Mouse (Mus musculus) forebrain, postnatal 0 days (tissue): Measurements from ENCODE around the gene Cyb561d1. TPM values are rescaled to one million over a fixed set of nuclear protein-coding genes. Genes with fewer than 3 reads are reported as not detected.
A peak's percentile ranks its signal among the peaks of the same experiment; 100 is the strongest.

ENCODE experiments used
- ATAC-seq: fragments of 200-750 bp; cut with Nextera tagmentation; 2 replicates; pipeline ENCODE4 v1.8.0; 2017; ENCODE audit warnings: mild to moderate bottlenecking, moderate library complexity
- DNase-seq: peaks from one replicate; pipeline ENCODE4 v3.0.0-alpha.2; 2015
- H3K27ac ChIP-seq: fragments of 300-500 bp; sonication (generic); 2 replicates; pipeline ENCODE4 v1.5.1; 2014; ENCODE audit warnings: low read depth, mild to moderate bottlenecking, antibody characterized with exemption, low read length, moderate library complexity, mixed read lengths
- H3K27me3 ChIP-seq: fragments of 300-500 bp; sonication (generic); 2 replicates; pipeline ENCODE4 v1.6.1; 2014; ENCODE audit warnings: mild to moderate bottlenecking, low read length, mixed read lengths; ENCODE audit not compliant: insufficient read depth
- H3K36me3 ChIP-seq: fragments of 300-500 bp; sonication (generic); 2 replicates; pipeline ENCODE4 v1.6.1; 2014; ENCODE audit warnings: mild to moderate bottlenecking, moderate library complexity; ENCODE audit not compliant: insufficient read depth
- H3K4me1 ChIP-seq: fragments of 300-500 bp; sonication (generic); 2 replicates; pipeline ENCODE4 v1.6.1; 2014; ENCODE audit warnings: antibody characterized with exemption; ENCODE audit not compliant: insufficient read depth
- H3K4me2 ChIP-seq: fragments of 300-500 bp; sonication (generic); 2 replicates; pipeline ENCODE4 v1.6.1; 2014; ENCODE audit warnings: low read depth, mild to moderate bottlenecking, moderate library complexity
- H3K4me3 ChIP-seq: fragments of 300-500 bp; sonication (generic); 2 replicates; pipeline ENCODE4 v1.5.1; 2014; ENCODE audit warnings: low read depth, low read length, mixed read lengths
- H3K9ac ChIP-seq: fragments of 300-500 bp; sonication (generic); 2 replicates; pipeline ENCODE4 v1.6.1; 2014; ENCODE audit warnings: mild to moderate bottlenecking
- H3K9me3 ChIP-seq: fragments of 300-500 bp; sonication (generic); 2 replicates; pipeline ENCODE4 v1.6.1; 2016; ENCODE audit warnings: low read length
- CTCF ChIP-seq: sonication (generic); IDR thresholded peaks from 2 replicates; pipeline ENCODE4 v1.5.1; 2016; ENCODE audit warnings: antibody characterized with exemption, control low read depth, low read depth
- WGBS: fragments of 180-500 bp; shearing (Covaris S2); extraction: QIAGEN DNeasy Blood & Tissue Kit; methylation state at CpG from one replicate; pipeline ENCODE4 v1.1.7; 2014; 5-methylcytosine and 5-hydroxymethylcytosine counted together
- polyA plus RNA-seq: library from polyadenylated mRNA; unstranded; fragments of >200 nt; fragmentation: Nextera tagmentation; extraction: Ambion mirVana; gene quantifications from 2 replicates; pipeline ENCODE4 v1.2.1, GENCODE M21; 2015
- total RNA-seq: library from RNA; depleted of rRNA; stranded (reverse); fragments of >200 nt; gene quantifications from 2 replicates; pipeline ENCODE4 v1.2.3, GENCODE M21; 2014; rRNA removed

Gene Cyb561d1
- total and polyA plus RNA-seq, 2 experiments from 2014 or later, result 4.5 to 5.4 TPM

DNA sequence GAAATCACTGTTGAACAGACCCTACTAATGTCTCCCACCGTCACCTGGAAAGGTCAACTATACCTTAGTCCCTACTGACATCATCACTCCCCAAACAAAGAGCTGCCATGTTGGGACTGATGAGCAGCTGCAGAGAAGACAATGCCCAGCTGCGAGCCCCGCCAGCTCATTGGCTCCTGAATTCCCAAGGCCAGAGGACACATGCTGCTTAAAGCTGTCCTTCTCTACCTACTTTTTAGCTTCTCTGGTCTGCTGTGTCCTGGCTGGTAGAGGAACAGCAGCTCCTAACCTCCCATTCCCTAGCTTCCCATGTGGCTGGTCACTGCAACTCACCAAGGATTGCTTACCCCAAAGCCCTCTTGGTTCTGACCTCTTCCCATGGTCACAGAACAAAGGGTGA is 48.7 kb downstream of the Cyb561d1 start:
- no peaks in the 10 kb centered on the region for H3K27me3 ChIP-seq
- 83% methylated on average over 3 of the region's 3 CpGs for WGBS

DNA sequence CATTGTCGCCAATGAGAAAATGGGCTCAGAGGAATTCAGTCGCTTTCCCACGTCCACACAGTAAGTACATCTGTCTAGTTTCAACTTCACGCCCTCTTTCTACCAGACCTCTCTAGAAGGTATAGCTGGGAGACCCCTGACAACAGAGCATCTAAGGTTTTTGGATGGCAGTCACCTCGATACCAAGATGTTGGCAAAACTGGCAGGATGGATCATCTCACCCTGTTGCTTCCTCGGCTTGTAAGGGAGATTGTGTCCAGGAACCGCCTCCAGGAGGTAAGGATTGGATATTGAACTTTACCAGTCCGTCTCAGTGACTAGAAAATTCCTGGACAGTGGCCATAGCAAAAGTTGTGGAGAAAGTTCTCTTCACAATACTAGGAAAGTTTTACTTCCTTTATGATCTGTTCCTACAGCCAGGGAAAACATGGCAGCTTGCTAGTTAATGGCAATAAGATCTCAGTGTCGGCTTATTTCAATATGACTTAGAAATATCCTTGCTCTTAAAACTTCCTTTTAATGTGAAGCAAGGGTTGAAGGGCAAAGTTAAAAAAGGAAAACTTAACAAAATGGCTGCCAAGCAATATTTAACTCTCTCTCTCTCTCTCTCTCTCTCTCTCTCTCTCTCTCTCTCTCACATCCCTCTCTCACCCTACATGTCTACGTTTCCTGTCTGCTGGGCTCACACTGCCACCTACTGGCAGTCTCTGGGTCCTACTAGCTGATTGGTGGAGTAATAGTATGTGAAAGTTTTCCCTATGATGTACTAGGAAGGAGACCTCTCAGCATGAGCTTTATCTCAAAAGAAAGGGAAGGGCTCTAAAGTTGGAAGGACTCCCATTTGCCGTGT is 53.4 kb downstream of the Cyb561d1 start:
- H3K36me3 ChIP-seq, result no peaks in the 10 kb centered on the region
- H3K4me3 ChIP-seq, result no peak overlapping the region
- no peaks in the 10 kb centered on the region for H3K9me3 ChIP-seq
- no peak overlapping the region for H3K4me2 ChIP-seq
- no peak overlapping the region for H3K27ac ChIP-seq
- H3K9ac ChIP-seq, result no peak overlapping the region
- peak; percentile 96 for TF ChIP-seq CTCF
- no peaks in the 10 kb centered on the region for H3K27me3 ChIP-seq
- no peaks in the 10 kb centered on the region; the same call in 1 of the 2 replicates for H3K4me1 ChIP-seq
- WGBS, result 60% methylated on average over 11 of the region's 11 CpGs
- DNase-seq (peak; percentile 94), ATAC-seq (peak; percentile 77)

More for the DNA sequence above, 48.7 kb downstream of the Cyb561d1 start:
- DNase-seq (no peak), ATAC-seq (no peak)
- no peaks in the 10 kb centered on the region for H3K9me3 ChIP-seq
- no peak overlapping the region for H3K9ac ChIP-seq
- no peak for TF ChIP-seq CTCF
- no peaks in the 10 kb centered on the region for H3K36me3 ChIP-seq
- no peak overlapping the region for H3K4me2 ChIP-seq
- H3K4me1 ChIP-seq, result peaks cover 7% of the 10 kb centered on the region
- no peak overlapping the region for H3K27ac ChIP-seq
- H3K4me3 ChIP-seq, result no peak overlapping the region

- no peak for ATAC-seq
- H3K36me3 ChIP-seq, result no peaks in the 10 kb centered on the region
- no peaks in the 10 kb centered on the region for H3K27me3 ChIP-seq
- peak overlapping the region; percentile 96; the same call in 1 of the 2 replicates for H3K27ac ChIP-seq
- WGBS, result 54% methylated on average over 5 of the region's 5 CpGs
- no peak for TF ChIP-seq CTCF
- DNase-seq, result no peak
- H3K4me3 ChIP-seq, result peak overlapping the region; percentile 97
- no peaks in the 10 kb centered on the region; the same call in 1 of the 2 replicates for H3K4me1 ChIP-seq
- peak overlapping the region; percentile 92 for H3K9ac ChIP-seq
- H3K9me3 ChIP-seq, result no peaks in the 10 kb centered on the region
- peak overlapping the region; percentile 76 for H3K4me2 ChIP-seq
Observed at GRCm38 (mm10) chr3:108146671-108147070, 54.3 kb downstream of the Cyb561d1 start.

Other genes starting within 250 kb of the Cyb561d1 start
- gene Gstm3, start 231.9 kb downstream of the Cyb561d1 start, total RNA-seq, result not detected in 2 replicates
- not detected in 2 replicates for gene Gstm3, start 231.9 kb downstream of the Cyb561d1 start, polyA plus RNA-seq
- gene Gstm2, start 214.8 kb downstream of the Cyb561d1 start, total RNA-seq, result 6.5 TPM in 2 replicates
- 11.9 and 12.0 TPM in 2 replicates for gene Gstm2, start 214.8 kb downstream of the Cyb561d1 start, polyA plus RNA-seq
- gene Gstm1, start 183.2 kb downstream of the Cyb561d1 start, total RNA-seq, result 57.9 and 58.1 TPM in 2 replicates
- gene Gstm1, start 183.2 kb downstream of the Cyb561d1 start, polyA plus RNA-seq, result 190 and 241 TPM in 2 replicates
- gene Gstm4, start 156.3 kb downstream of the Cyb561d1 start, total RNA-seq, result 5.5 and 5.6 TPM in 2 replicates
- gene Gstm4, start 156.3 kb downstream of the Cyb561d1 start, polyA plus RNA-seq, result 20.7 and 22.9 TPM in 2 replicates
- gene Ampd2, start 114.6 kb downstream of the Cyb561d1 start, total RNA-seq, result 46.6 and 48.7 TPM in 2 replicates
- gene Ampd2, start 114.6 kb downstream of the Cyb561d1 start, polyA plus RNA-seq, result 38.8 and 47.0 TPM in 2 replicates
- gene Gnat2, start 108.4 kb downstream of the Cyb561d1 start, total RNA-seq, result 0.10 and 0.38 TPM in 2 replicates
- 0.16 and 0.27 TPM in 2 replicates for gene Gnat2, start 108.4 kb downstream of the Cyb561d1 start, polyA plus RNA-seq
- gene Gnai3, start 55.1 kb downstream of the Cyb561d1 start, total RNA-seq, result 109 and 120 TPM in 2 replicates
- 104 and 118 TPM in 2 replicates for gene Gnai3, start 55.1 kb downstream of the Cyb561d1 start, polyA plus RNA-seq
- gene Gpr61, start 46.3 kb downstream of the Cyb561d1 start, total RNA-seq, result 8.1 and 9.8 TPM in 2 replicates
- gene Gpr61, start 46.3 kb downstream of the Cyb561d1 start, polyA plus RNA-seq, result 3.2 and 5.3 TPM in 2 replicates
- 20.4 and 22.0 TPM in 2 replicates for gene Amigo1, start 14.9 kb downstream of the Cyb561d1 start, total RNA-seq
- gene Amigo1, start 14.9 kb downstream of the Cyb561d1 start, polyA plus RNA-seq, result 9.4 and 12.1 TPM in 2 replicates
- gene Atxn7l2, start 9.7 kb upstream of the Cyb561d1 start, total RNA-seq, result 22.0 and 23.4 TPM in 2 replicates
- gene Atxn7l2, start 9.7 kb upstream of the Cyb561d1 start, polyA plus RNA-seq, result 18.1 and 20.7 TPM in 2 replicates
- gene Sypl2, start 25.4 kb upstream of the Cyb561d1 start, total RNA-seq, result 0.29 and 1.0 TPM in 2 replicates
- gene Sypl2, start 25.4 kb upstream of the Cyb561d1 start, polyA plus RNA-seq, result 0.42 and 0.70 TPM in 2 replicates
- 134 and 189 TPM in 2 replicates for gene Psma5, start 55.7 kb upstream of the Cyb561d1 start, total RNA-seq
- gene Psma5, start 55.7 kb upstream of the Cyb561d1 start, polyA plus RNA-seq, result 239 and 278 TPM in 2 replicates
- gene Sort1, start 82.9 kb upstream of the Cyb561d1 start, total RNA-seq, result 61.9 and 69.0 TPM in 2 replicates
- gene Sort1, start 82.9 kb upstream of the Cyb561d1 start, polyA plus RNA-seq, result 11.3 and 12.9 TPM in 2 replicates
- not detected in 2 replicates for gene Mybphl, start 163.7 kb upstream of the Cyb561d1 start, total RNA-seq
- gene Mybphl, start 163.7 kb upstream of the Cyb561d1 start, polyA plus RNA-seq, result not detected in 2 replicates
- 9.5 and 10.5 TPM in 2 replicates for gene Psrc1, start 182.6 kb upstream of the Cyb561d1 start, total RNA-seq
- 6.5 and 7.0 TPM in 2 replicates for gene Psrc1, start 182.6 kb upstream of the Cyb561d1 start, polyA plus RNA-seq
- 39.0 and 51.4 TPM in 2 replicates for gene Celsr2, start 214.3 kb upstream of the Cyb561d1 start, total RNA-seq
- gene Celsr2, start 214.3 kb upstream of the Cyb561d1 start, polyA plus RNA-seq, result 14.4 and 24.5 TPM in 2 replicates
- gene Sars, start 244.0 kb upstream of the Cyb561d1 start, total RNA-seq, result 196 and 202 TPM in 2 replicates
- gene Sars, start 244.0 kb upstream of the Cyb561d1 start, polyA plus RNA-seq, result 220 and 223 TPM in 2 replicates